Mouse (Mus musculus): ENCODE results near the gene Tspo.

The Tspo gene

DNA sequence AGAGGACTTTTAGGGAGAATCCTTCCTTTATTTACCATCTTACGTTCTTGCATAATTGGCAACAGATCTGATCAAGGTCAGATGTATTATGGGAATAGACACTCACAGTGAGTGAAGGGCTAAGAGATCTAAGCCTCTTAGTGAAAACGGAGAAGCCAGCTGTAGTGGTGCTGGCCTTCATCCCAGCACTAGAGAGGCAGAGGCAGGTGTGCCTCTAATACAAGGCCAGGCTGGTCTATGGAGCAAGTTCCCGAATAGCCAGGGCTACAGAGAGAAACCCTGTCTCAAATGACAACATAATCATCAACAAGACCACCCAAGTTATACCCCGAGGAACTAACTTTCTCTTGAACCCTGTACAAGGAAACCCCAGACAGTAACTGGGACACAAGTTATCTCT, 19.5 kb downstream of the Tspo start:
- DNase-seq (ENCODE audit: inconsistent ontology term) = no peak

GRCm38 (mm10) chr15:83583419-83584156, 20.2 kb downstream of the Tspo start:
- peak; percentile 48 for DNase-seq (ENCODE audit: inconsistent ontology term)

DNA sequence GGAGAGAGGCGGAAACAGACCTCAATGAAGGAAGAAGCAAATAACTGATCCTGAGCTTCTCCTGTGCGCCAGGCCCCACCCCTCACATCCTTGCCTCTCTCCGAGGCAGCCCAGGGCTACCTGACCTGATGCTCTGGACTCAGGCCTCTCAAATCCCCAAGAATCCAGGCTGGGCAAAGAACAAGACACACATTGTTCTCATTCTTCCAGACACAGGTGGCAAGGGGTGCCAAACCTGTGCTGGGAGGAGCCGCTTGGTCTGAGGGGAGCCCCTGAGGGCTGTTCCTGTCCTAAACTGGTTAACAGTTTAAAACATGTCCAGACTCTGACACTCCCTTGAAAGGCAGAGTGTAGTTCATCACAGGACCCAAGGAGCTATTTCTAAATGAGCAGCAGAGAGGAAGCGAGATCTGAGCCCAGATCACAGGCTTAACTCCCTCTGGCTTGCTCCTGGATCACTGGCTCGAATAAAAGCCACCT, 21.4 kb downstream of the Tspo start:
- DNase-seq (ENCODE audit: inconsistent ontology term) = no peak

DNA sequence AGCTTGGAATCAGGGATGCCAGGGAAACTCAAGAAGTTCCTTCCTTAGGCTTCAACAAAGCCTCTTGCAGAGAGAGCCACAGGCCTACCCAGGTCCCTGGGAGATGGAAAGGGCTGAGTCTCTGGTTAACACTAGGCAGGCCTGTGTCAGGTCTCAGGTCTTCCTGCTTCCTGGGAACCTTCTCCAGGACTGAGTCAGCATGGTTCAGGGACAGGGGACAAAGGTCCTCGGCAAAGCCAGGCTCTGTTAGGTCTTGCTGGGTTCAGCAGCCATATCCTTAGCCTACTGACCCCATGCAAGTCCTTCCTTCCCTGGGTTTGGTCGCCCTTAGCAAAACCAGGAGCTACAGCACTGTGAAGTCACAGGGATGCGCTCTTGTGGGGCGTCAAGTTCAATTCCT, 27.4 kb downstream of the Tspo start:
- no peak for DNase-seq (ENCODE audit: inconsistent ontology term)

- no peak for DNase-seq (ENCODE audit: inconsistent ontology term)
Measured at GRCm38 (mm10) chr15:83591758-83592157, 28.4 kb downstream of the Tspo start.

DNA sequence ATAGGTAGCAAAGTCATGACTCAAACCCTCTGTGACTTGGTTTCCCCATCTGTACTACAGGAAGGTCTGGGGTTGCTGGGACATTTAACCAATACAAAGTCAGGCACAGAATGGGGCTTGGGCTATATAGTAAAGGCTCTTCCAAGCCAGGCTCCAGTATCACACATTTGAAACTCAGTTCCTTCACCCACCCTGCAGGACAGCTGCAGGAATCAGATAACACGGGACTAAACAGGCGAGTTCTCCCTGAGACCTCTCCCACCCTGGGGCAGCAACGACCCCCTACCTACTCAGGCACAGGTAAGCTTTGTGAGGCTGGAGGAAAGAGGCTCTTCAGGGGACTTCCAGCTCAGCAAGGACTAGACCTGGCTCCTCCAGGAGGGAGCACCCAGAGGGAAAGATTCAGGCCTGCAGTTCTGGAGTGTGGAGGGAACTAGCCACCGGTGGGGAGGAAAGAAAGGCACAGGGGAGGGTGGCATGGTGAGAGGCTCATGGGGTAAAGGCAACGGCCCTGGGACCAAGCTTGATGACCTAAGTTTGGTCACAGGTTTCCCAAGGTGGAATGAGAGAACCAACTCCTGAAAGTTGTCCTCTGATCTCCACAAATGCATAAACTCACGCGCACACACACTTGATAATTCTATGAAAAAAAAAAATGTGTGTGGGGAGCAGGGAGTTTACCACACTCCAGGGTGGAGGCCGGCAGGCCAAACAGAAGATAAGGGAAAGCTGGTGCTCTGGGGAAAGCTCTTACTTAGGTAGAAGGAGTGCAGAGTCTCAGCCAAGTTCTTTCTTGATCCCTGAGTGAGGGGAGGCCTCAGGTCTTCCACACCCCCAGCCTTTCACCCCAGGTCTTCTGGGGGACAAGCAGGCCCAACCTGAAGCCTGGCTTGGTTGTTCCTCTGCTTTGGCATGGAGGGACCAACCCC, 29.1 kb downstream of the Tspo start:
- peak; percentile 4 for DNase-seq (ENCODE audit: inconsistent ontology term)

DNA sequence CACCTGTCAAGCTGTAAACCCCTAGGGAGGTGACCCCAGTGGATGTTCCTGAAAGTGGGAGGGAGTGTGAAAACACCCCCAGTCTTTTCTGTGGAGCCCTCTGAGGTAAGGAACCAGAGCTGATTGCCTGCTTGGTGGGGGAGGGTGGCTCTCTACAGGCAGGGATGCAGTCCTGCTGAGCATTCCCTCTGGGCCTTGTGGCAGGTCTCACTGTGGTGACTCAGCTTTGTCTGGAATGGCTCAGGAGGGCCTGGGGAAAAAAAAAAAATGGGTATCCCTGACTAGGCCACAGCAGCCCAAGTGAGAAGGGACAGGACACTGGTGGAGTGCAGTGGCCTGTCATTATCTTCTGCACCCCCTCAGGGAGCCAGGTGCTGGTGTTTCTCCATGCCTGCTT, 29.8 kb downstream of the Tspo start:
- DNase-seq (ENCODE audit: inconsistent ontology term) = peak; percentile 71

DNA sequence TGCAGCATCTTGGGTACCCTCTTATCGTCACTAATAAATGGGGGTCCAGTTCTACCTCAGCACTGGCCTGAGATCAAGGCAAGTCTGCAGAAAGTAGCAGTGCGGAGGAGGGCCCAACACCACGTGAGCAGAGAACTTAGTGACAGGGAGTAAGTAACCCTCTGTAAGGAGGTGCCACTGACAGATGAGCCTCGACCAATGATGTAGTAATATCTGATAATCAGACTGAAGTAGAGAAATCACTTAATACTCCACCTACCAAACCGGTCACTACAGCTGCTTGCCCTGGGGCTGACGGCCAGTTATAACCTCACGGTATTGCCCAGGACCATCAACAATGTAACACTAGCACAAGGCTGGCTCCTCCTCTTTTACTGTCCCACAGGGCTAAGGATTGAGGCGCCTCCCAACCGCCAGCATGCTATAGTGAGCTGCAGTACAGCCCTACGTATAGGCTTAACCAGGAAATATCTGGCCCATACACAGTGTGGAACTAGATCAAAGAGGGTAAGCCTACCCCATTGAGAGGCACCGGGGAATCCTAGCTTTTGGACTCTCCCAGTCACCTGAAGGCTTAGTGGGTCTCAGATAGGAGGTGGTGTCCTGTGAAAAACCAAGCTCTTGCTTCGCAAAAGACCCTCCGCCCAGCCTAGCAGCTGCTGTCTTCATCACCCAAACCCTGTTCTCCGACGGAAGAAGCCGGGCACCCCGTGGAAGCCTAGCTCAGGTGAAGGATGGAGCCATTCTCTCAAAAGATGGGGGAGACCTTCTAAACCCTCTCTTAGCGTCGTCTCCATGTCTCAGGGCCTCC, 30.5 kb downstream of the Tspo start:
- DNase-seq (ENCODE audit: inconsistent ontology term) = peak; percentile 31

- DNase-seq (ENCODE audit: inconsistent ontology term) = peak; percentile 98
Measured at GRCm38 (mm10) chr15:83594513-83595363, 31.3 kb downstream of the Tspo start, which contains the start of gene Ttll12. Gene Ttll12, minus strand, starts transcription at chr15:83595157.

- DNase-seq (ENCODE audit: inconsistent ontology term) = no peak
Measured at GRCm38 (mm10) chr15:83595364-83595711, 31.9 kb downstream of the Tspo start.

GRCm38 (mm10) chr15:83596833-83597232, 33.4 kb downstream of the Tspo start:
- DNase-seq (ENCODE audit: inconsistent ontology term) = no peak

DNA sequence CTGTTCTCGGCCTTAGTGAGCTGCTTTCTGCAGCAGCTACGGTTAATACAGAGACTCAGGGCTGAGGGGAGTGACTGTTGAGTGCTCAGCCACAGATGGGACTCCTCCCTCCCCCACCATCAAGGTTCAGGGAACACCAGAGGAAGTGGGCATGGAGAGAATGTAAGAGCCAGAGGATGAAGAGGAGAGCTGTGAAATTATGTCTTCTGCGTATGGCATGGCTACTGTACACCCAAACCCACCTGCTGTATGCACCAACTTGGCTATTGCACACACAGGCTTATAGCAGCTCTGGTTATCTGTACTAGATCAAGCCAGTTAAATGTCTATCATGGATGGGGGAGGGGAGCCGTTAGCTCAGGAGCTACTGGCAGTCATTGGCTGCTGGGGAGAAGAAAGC, 37.8 kb downstream of the Tspo start:
- DNase-seq (ENCODE audit: inconsistent ontology term) = no peak

- DNase-seq (ENCODE audit: inconsistent ontology term) = peak; percentile 14
Measured at GRCm38 (mm10) chr15:83602372-83603045, 39.1 kb downstream of the Tspo start.

DNA sequence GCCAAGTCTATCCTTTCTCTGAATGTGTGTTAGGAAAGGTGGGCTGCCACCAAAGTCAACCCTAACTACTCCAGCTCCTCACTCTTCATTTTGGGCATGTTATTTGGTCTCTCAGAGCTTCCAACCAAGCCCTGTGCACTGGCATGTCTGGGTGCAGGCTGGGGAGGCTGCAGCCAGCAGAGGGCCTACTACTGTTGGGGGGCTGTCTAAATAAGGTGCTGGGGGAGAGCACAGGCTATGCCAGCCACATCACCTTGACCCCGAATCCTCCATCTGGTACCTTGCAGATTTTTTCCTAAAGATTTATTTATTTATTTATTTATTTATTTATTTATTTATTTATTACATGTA, 39.6 kb downstream of the Tspo start:
- no peak for DNase-seq (ENCODE audit: inconsistent ontology term)

- no peak for DNase-seq (ENCODE audit: inconsistent ontology term)
Measured at GRCm38 (mm10) chr15:83603426-83603825, 40.0 kb downstream of the Tspo start.

DNA sequence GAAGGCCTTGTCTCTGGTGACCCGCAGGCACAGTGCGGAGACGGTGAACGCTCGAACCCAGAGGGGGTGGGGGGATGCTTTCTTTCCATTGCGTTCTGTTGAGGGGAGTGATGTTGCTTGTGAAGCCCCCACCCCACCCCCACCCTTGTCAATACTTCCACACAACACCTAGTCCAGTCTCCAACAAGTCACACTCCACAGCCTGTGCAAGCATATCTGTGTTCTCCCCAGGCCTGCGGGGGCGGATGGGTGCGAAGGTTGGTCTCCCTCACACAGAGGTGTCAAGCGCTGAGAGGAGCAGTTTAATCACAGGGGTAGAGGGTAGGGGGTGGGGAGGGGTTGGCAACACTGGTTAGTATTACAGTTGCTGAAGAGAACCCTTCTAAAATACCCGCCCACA, 42.8 kb downstream of the Tspo start:
- no peak for DNase-seq (ENCODE audit: inconsistent ontology term)

- no peak for DNase-seq (ENCODE audit: inconsistent ontology term)
Measured at GRCm38 (mm10) chr15:83606700-83607099, 43.3 kb downstream of the Tspo start.

- peak; percentile 36 for DNase-seq (ENCODE audit: inconsistent ontology term)
Measured at GRCm38 (mm10) chr15:83607115-83607802, 43.9 kb downstream of the Tspo start.

DNA sequence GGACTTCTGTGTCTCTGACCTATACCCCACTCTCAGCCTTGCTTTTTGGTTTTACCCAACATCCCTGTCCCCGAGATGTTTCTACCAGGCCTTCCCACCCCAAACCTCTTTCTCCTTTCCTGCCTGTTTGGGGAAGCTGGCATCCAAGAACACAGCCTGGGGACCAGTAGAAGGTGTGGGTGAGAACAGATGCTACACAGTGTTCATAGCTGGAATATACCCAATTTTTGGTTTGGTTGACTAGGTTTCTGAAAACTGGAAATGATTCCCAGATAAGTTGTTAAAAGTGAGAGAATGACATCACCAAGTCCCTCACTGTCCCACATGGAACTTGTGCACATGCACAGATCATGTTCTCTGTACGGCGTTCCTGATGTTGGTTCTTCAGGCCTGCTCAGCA, 51.9 kb downstream of the Tspo start:
- DNase-seq (ENCODE audit: inconsistent ontology term) = no peak

Measured in Muller cell, postnatal 12 days (primary cell).